Mouse (Mus musculus) heart, embryonic 16.5 days (tissue): ENCODE results near the gene Usp53. TPM values are rescaled to one million over a fixed set of nuclear protein-coding genes. Genes with fewer than 3 reads are reported as not detected.

Experiments used
- ATAC-seq: fragments of 200-750 bp; cut with Nextera tagmentation; replicated peaks from 2 replicates; pipeline ENCODE4 v1.8.0; 2017; ENCODE audit warnings: moderate number of reproducible peaks; ENCODE audit not compliant: insufficient read depth, low FRiP score; ENCODE audit errors: extremely low read depth
- H3K27ac ChIP-seq: fragments of 300-500 bp; sonication (generic); 2 replicates; pipeline ENCODE4 v1.5.1; 2014; ENCODE audit warnings: mild to moderate bottlenecking, low read length, control low read depth, moderate library complexity
- H3K27me3 ChIP-seq: fragments of 300-500 bp; sonication (generic); 2 replicates; pipeline ENCODE4 v1.6.1; 2014; ENCODE audit warnings: low read length, mixed read lengths; ENCODE audit not compliant: control insufficient read depth, insufficient read depth
- H3K36me3 ChIP-seq: fragments of 300-500 bp; sonication (generic); 2 replicates; pipeline ENCODE4 v1.6.1; 2014; ENCODE audit not compliant: control insufficient read depth, insufficient read depth
- H3K4me1 ChIP-seq: fragments of 300-500 bp; sonication (generic); 2 replicates; pipeline ENCODE4 v1.6.1; 2014; ENCODE audit warnings: low read length, mixed read lengths; ENCODE audit not compliant: control insufficient read depth, insufficient read depth
- H3K4me2 ChIP-seq: fragments of 300-500 bp; sonication (generic); 2 replicates; pipeline ENCODE4 v1.6.1; 2014; ENCODE audit warnings: low read depth, mild to moderate bottlenecking, control low read depth, low read length
- H3K4me3 ChIP-seq: fragments of 300-500 bp; sonication (generic); 2 replicates; pipeline ENCODE4 v1.5.1; 2014; ENCODE audit warnings: mild to moderate bottlenecking, control low read depth, low read length
- H3K9ac ChIP-seq: fragments of 300-500 bp; sonication (generic); 2 replicates; pipeline ENCODE4 v1.6.1; 2014; ENCODE audit warnings: low read length, control low read depth
- H3K9me3 ChIP-seq: fragments of 300-500 bp; sonication (generic); replicated peaks from 2 replicates; pipeline ENCODE4 v1.6.1; 2016; ENCODE audit warnings: low read length; ENCODE audit not compliant: control insufficient read depth
- WGBS: fragments of 180-500 bp; shearing (Covaris S2); extraction: QIAGEN DNeasy Blood & Tissue Kit; methylation state at CpG from one replicate; pipeline ENCODE4 v1.1.7; 2014; 5-methylcytosine and 5-hydroxymethylcytosine counted together
- polyA plus RNA-seq: library from polyadenylated mRNA; unstranded; fragments of >200 nt; fragmentation: Nextera tagmentation; extraction: Ambion mirVana; gene quantifications from 2 replicates; pipeline ENCODE4 v1.2.1, GENCODE M21; 2015

Usp53 gene
- polyA plus RNA-seq, 1 experiment from 2014 or later: 5.4 TPM

GRCm38 (mm10) chr3:122915493-122915892, 68.8 kb downstream of the Usp53 start:
- H3K27me3 ChIP-seq: no peaks in the 10 kb centered on the region
- ATAC-seq: no peak
- no peak overlapping the region for H3K9ac ChIP-seq
- H3K4me2 ChIP-seq: no peak overlapping the region
- 72% methylated on average over 5 of the region's 5 CpGs for WGBS
- H3K4me3 ChIP-seq: no peak overlapping the region
- no peaks in the 10 kb centered on the region for H3K9me3 ChIP-seq
- H3K36me3 ChIP-seq: no peaks in the 10 kb centered on the region
- no peaks in the 10 kb centered on the region; the same call in 1 of the 2 replicates for H3K4me1 ChIP-seq
- H3K27ac ChIP-seq: no peak overlapping the region

GRCm38 (mm10) chr3:122907841-122908240, 76.5 kb downstream of the Usp53 start:
- Histone ChIP-seq H3K36me3 (no peaks in the 10 kb centered on the region), H3K9ac (no peak overlapping the region), H3K4me3 (no peak overlapping the region), H3K4me2 (no peak overlapping the region), H3K9me3 (no peaks in the 10 kb centered on the region), H3K4me1 (no peaks in the 10 kb centered on the region), H3K27me3 (no peaks in the 10 kb centered on the region), H3K27ac (no peak overlapping the region)
- WGBS: 80% methylated on average over 2 of the region's 2 CpGs
- ATAC-seq: no peak

GRCm38 (mm10) chr3:122903746-122904433, 80.4 kb downstream of the Usp53 start:
- ATAC-seq: no peak
- H3K36me3 ChIP-seq: no peaks in the 10 kb centered on the region
- 41% methylated on average over 12 of the region's 12 CpGs for WGBS

DNA sequence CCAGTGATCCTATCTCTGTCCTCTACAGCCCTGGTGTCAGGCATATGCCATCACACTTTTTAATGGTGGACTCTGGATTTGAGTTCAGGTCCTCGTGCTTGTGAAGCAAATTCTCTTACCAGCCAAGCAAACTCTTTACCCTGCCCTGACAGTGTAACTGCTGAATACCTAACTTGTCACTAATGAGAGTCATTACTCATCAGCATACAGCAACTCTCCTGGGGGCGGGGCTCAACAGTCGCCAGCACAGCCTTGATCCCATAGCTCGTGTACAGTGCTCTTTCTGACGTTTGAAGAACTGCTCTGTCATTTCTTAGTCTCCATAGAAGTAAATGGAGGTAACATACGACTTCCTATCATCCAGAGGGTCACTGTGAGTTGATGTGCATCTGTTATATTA, 86.1 kb downstream of the Usp53 start:
- no peaks in the 10 kb centered on the region for H3K4me1 ChIP-seq
- 49% methylated on average over 6 of the region's 6 CpGs for WGBS

More at GRCm38 (mm10) chr3:122903746-122904433, 80.4 kb downstream of the Usp53 start:
- Histone ChIP-seq H3K27ac (no peak overlapping the region), H3K4me2 (no peak overlapping the region), H3K27me3 (no peaks in the 10 kb centered on the region), H3K9me3 (no peaks in the 10 kb centered on the region), H3K4me1 (no peaks in the 10 kb centered on the region), H3K9ac (no peak overlapping the region), H3K4me3 (no peak overlapping the region)

DNA sequence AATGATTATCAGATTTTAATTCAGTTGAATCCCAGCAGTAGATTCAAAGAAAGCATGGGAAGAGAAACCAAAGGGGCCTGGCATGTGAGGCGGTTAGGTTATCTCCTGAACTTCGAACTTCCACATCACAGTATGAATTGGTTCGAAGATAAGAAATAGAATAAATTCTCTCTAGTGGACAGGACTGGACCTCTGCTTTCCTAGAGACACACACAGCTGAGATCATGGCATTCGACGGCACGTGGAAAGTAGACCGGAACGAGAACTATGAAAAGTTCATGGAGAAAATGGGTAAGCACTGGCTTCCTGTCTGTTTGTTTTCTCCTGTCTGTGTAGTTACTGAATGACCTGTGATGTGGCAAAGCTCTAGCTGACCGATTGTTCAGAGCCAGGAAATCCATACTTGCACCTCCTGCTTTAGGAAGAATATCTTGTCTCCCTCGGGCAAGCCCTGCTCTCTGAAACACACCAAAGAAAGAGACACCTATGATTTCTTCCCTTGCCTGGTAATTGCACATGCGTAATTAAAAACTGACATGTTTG, 89.0 kb downstream of the Usp53 start:
- Histone ChIP-seq H3K9ac (no peak overlapping the region), H3K4me1 (no peaks in the 10 kb centered on the region), H3K27ac (no peak overlapping the region), H3K9me3 (no peaks in the 10 kb centered on the region), H3K4me3 (no peak overlapping the region), H3K36me3 (no peaks in the 10 kb centered on the region), H3K4me2 (no peak overlapping the region), H3K27me3 (no peaks in the 10 kb centered on the region)
- 64% methylated on average over 11 of the region's 11 CpGs for WGBS
- no peak for ATAC-seq

More for the DNA sequence above, 86.1 kb downstream of the Usp53 start:
- H3K9ac ChIP-seq: no peak overlapping the region
- no peak for ATAC-seq
- H3K36me3 ChIP-seq: no peaks in the 10 kb centered on the region
- no peak overlapping the region for H3K4me3 ChIP-seq
- no peak overlapping the region for H3K4me2 ChIP-seq
- no peaks in the 10 kb centered on the region for H3K27me3 ChIP-seq
- no peaks in the 10 kb centered on the region for H3K9me3 ChIP-seq
- no peak overlapping the region for H3K27ac ChIP-seq

GRCm38 (mm10) chr3:122894772-122895171, 89.5 kb downstream of the Usp53 start, which contains the start of gene Fabp2:
Gene Fabp2 (plus strand): TSS chr3:122895072.
- H3K27ac ChIP-seq: no peak within 1 kb of the TSS
- 86% methylated on average over 3 of the region's 3 CpGs for WGBS
- H3K4me1 ChIP-seq: no peaks in the 10 kb centered on the region
- no peak within 1 kb of the TSS for H3K4me3 ChIP-seq
- H3K9me3 ChIP-seq: no peaks in the 10 kb centered on the region
- no peak within 1 kb of the TSS for H3K4me2 ChIP-seq
- H3K9ac ChIP-seq: no peak within 1 kb of the TSS
- no peak for ATAC-seq
- no peaks in the 10 kb centered on the region for H3K27me3 ChIP-seq
- no peaks in the 10 kb centered on the region for H3K36me3 ChIP-seq

DNA sequence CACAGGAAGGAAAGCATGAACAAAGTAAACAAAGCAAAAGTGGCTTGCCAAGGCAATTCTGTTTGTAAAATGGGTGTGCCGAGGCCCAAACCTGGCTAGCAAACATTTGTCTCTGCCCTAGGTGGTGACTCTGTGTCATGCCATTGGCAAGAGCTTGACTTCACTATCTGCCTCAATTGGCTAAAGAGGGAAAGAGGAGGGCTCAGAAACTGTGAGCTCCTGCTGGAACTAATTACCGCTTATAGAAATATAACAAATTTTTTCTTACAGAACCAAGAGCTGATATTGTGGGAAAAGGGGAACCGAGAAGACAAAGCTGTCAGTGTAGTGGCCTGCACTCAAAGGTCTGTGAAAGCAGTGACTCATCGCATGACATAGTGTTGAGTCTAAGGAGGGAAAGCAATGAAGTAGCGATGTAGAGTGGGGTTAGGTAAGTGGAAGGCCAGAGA, 95.9 kb downstream of the Usp53 start:
- H3K4me2 ChIP-seq: no peak overlapping the region
- no peaks in the 10 kb centered on the region for H3K9me3 ChIP-seq
- no peak overlapping the region for H3K27ac ChIP-seq
- no peak overlapping the region for H3K4me3 ChIP-seq
- no peaks in the 10 kb centered on the region for H3K36me3 ChIP-seq
- WGBS: 50% methylated on average over 5 of the region's 5 CpGs
- H3K27me3 ChIP-seq: no peaks in the 10 kb centered on the region
- H3K9ac ChIP-seq: no peak overlapping the region
- ATAC-seq: no peak
- H3K4me1 ChIP-seq: no peaks in the 10 kb centered on the region

DNA sequence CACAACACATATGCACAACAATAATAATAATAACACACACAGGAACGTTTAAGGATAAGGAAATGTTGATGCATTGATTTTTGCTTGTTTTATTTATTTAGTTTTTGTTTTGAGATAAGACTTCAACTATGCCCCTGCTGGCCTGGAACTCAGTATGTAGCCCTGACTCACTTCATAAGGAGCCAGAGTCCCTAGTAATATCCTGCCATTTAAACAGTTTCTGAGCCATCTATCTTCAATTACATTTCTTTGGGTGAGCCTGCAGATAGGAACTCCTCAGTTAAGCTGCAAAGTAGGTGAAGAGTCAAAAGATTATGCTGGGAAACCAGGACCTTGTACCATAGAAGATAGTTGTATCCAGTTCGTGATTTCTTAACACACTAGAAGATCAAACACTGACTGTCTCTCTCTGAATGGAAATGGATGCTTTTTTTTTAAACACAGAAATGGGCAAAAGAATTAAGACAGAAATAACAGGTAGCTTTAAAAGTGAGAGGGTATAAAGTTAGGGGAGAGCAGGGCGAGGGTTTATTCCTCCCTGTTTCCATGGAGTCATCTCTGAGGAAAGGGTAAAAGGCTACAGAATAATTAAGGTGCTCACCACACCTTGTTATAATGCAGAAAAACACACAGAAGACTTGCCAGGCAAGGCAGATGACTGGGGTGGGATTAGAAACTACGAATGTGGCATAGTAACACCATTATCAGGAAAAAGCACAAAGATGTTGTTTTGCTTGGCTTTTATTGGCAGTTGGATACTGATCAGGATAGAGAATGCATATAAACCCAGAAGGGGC, 96.6 kb downstream of the Usp53 start:
- Histone ChIP-seq H3K9me3 (no peaks in the 10 kb centered on the region), H3K4me2 (no peak overlapping the region), H3K27me3 (no peaks in the 10 kb centered on the region), H3K4me3 (no peak overlapping the region), H3K27ac (no peak overlapping the region), H3K4me1 (no peaks in the 10 kb centered on the region), H3K9ac (no peak overlapping the region), H3K36me3 (no peaks in the 10 kb centered on the region)
- WGBS: 61% methylated on average over 4 of the region's 4 CpGs
- ATAC-seq: no peak
